Mouse (Mus musculus) megakaryocyte, embryonic 14.5 days (primary cell): ENCODE data around the gene Lrrc45. TPM values are rescaled to one million over a fixed set of nuclear protein-coding genes. Genes with fewer than 3 reads are reported as not detected.
"Not testable (repeated sequence)": the region's sequence is repeated elsewhere in the genome, so short reads cannot be mapped to it uniquely, and the experiment has no call there.

Source experiments
- H3K27me3 ChIP-seq: replicated peaks from 2 replicates; pipeline ENCODE3; 2012; ENCODE audit warnings: inconsistent platforms
- H3K36me3 ChIP-seq: replicated peaks from 2 replicates; pipeline ENCODE3; 2012; ENCODE audit warnings: low read length, inconsistent platforms, mixed read lengths
- H3K4me1 ChIP-seq: 2 replicates; pipeline ENCODE4 v1.6.1; 2012; ENCODE audit warnings: inconsistent platforms
- H3K4me3 ChIP-seq: replicated peaks from 2 replicates; pipeline ENCODE3; 2012; ENCODE audit warnings: moderate library complexity, mild to moderate bottlenecking, inconsistent platforms
- H3K9me3 ChIP-seq: 2 replicates; pipeline ENCODE4 v1.6.1; 2012; ENCODE audit warnings: inconsistent platforms
- FLI1 ChIP-seq: IDR thresholded peaks from 2 replicates; pipeline ENCODE4 v1.6.1; 2012; ENCODE audit warnings: low read length, inconsistent platforms, mixed read lengths
- GATA1 ChIP-seq: IDR thresholded peaks from 3 replicates; pipeline ENCODE4 v1.6.1; 2012; ENCODE audit warnings: mixed read lengths, low read length, inconsistent platforms, borderline replicate concordance
- polyA plus RNA-seq: library from polyadenylated mRNA; stranded (reverse); fragments of >175 nt; gene quantifications from 2 replicates; pipeline ENCODE4 v1.2.3, GENCODE M21; 2012; ENCODE audit warnings: low replicate concordance; ENCODE audit not compliant: insufficient read depth

Lrrc45 gene
- 10.0 and 23.5 TPM in 2 replicates for polyA plus RNA-seq

DNA sequence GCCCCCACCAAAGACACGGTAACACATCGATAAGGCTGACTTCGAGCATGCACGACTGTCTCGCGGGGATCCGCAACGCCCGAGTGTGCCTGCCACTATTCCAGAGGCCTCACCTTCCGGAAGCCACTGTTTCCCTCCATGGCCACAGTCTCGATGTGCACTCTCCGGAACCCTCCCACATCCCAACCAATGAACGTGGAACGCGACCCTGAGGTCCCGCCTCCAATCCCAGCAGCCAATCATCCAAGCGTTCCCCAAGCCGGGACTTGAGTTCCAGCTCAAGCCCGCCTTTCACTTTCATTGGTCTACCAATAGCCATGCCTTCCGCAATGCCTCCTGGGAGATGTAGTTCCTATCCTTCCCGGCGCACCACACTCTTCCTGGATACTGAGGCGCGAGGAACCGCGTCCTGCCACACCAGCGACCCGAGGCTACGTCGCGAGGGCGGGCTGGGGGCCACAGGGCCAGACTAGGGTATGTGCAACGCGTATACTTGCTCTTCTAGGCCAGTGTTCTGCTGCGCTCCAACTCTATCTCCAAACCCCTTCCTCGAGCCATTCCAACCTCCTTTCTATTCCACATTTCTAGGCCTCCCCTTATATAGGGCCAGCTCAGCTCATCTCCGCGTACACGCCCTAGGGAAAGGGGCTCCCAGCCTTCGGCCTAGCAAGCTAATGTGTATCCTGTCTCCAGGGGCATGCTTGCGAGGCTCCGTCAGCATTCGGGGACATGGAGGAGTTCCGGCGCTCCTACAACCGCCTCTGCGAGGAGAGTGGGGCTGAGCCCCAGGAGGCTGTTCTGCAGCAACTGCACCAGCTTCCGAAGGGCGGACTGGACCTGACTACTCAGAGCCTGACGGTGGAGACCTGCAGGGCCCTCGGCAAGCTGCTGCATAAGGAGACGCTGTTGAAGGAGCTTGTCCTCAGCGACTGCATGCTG lies at the start of gene Lrrc45, which contains the start of gene Cenpx:
Gene Lrrc45 (plus strand): TSS at position 346 of the 939 bp plus-strand sequence.
Gene Cenpx (minus strand): TSS at position 159 of the 939 bp plus-strand sequence.
- peaks cover 73% of the 10 kb centered on the region for H3K36me3 ChIP-seq
- H3K4me3 ChIP-seq, result peak within 1 kb of the TSS; percentile 96
- H3K9me3 ChIP-seq, result no peaks in the 10 kb centered on the region
- no peaks in the 10 kb centered on the region for H3K27me3 ChIP-seq
- TF ChIP-seq FLI1 (no peak; the same call in 1 of the 2 replicates), GATA1 (no peak)
- peaks cover 53% of the 10 kb centered on the region for H3K4me1 ChIP-seq

DNA sequence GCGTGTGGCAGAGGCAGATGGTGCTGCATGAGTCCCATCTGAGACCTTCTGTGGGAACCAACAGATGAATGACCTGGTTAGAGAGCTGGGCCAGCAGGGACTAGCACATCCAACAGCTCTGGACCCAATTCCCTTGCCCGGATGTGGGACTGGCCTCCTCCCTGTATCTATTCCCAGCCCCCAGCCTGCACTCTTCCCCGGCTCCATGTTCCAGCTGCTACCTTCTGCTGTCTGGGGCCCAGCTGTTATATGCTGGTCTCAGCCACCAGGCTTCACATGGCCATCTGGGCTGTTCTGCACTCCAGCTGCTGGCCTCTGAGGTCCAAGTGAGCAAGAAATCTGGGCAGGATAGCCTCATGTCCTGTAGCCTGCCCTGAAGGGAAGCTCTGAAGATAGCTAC lies 48.3 kb upstream of the Lrrc45 start:
- no peak overlapping the region for H3K4me3 ChIP-seq
- TF ChIP-seq GATA1, result no peak
- TF ChIP-seq FLI1, result no peak
- peaks cover 30% of the 10 kb centered on the region for H3K4me1 ChIP-seq
- no peaks in the 10 kb centered on the region for H3K9me3 ChIP-seq
- H3K27me3 ChIP-seq, result peaks cover 72% of the 10 kb centered on the region
- no peaks in the 10 kb centered on the region for H3K36me3 ChIP-seq

- TF ChIP-seq GATA1, result no peak
- no peak for TF ChIP-seq FLI1
- Histone ChIP-seq H3K4me3 (no peak overlapping the region), H3K9me3 (no peaks in the 10 kb centered on the region), H3K27me3 (peaks cover 59% of the 10 kb centered on the region), H3K36me3 (no peaks in the 10 kb centered on the region), H3K4me1 (peaks cover 19% of the 10 kb centered on the region)
Measured at GRCm38 (mm10) chr11:120666617-120667016, 47.1 kb upstream of the Lrrc45 start.

DNA sequence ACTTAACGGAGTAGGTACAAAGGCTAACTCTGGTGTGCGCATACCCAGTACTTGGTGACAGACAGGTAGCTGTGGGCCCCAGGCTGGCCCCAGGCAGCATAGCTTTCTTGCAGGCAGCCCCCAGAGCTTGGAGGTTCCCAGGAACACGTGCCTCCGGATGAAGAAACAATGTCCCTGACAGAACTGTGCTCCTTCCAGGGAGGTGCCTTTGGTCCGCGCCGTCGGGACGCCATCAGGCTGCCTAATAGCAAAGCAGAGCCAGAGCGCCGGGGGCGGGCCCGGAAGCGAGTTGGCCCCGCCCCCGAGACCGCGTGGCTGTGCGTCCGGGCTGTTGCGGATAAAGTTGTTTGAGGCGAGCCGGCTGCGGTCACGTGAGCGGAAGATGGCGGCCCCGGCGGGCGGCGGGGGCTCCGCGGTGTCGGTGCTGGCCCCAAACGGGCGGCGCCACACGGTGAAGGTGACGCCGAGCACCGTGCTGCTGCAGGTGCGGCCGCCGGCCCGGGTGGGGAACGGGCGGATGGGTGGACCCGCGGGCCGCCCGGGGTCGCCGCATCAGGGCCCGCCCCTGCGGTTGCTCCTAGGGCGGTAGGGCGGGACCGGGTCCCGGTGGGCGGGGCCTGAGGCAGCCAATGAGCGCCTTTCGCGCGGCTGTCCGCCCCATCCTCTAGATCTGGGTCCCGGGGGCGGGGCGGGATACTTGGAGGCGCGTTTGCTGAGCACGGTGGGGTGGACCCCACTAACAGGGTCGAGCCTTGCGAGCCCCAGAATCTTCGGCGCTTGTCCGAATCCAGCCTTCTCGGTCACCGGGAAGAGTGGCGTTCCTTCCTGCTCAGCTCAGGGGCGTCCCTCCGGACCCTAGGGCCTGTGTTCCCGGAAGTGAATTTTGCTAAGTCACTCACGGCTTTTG lies 40.8 kb upstream of the Lrrc45 start, which contains the start of gene Aspscr1:
Gene Aspscr1 (plus strand): TSS at position 287 of the 907 bp plus-strand sequence.
- H3K4me3 ChIP-seq, result peak within 1 kb of the TSS; percentile 96
- H3K4me1 ChIP-seq, result peaks cover 54% of the 10 kb centered on the region
- H3K27me3 ChIP-seq, result peaks cover 4% of the 10 kb centered on the region
- H3K9me3 ChIP-seq, result no peaks in the 10 kb centered on the region
- TF ChIP-seq GATA1, result no peak
- no peak for TF ChIP-seq FLI1
- peaks cover 32% of the 10 kb centered on the region for H3K36me3 ChIP-seq

DNA sequence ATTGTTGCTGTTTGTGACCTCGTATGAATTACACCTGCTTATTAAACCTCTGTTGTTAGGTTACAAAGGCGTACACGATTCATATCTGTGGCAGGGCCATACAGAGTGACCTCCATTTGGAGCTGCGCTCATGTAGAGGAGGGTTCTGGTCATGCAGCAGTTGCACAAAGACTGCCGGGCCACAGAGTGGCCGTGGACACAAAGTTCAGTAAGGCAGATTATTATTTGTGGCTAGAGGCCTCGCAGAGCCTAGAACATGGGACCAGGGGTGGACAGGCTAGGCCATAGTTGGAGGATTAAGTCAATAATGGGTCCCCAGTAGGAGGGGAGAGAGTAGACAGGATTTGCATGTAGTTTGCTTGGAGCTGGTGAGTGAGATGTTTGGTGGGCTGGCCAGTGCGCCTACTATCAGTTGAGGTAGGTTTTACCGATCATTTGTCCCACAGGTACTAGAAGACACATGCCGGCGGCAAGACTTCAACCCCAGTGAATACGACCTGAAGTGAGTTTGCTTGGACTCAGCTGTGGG lies 40.1 kb upstream of the Lrrc45 start:
- H3K4me1 ChIP-seq, result peaks cover 56% of the 10 kb centered on the region
- TF ChIP-seq FLI1 (no peak), GATA1 (no peak)
- peaks cover 39% of the 10 kb centered on the region for H3K36me3 ChIP-seq
- H3K4me3 ChIP-seq, result peak overlapping the region; percentile 96
- peaks cover 4% of the 10 kb centered on the region for H3K27me3 ChIP-seq
- no peaks in the 10 kb centered on the region for H3K9me3 ChIP-seq

GRCm38 (mm10) chr11:120675875-120676274 lies 37.9 kb upstream of the Lrrc45 start:
- H3K27me3 ChIP-seq, H3K9me3 ChIP-seq: not testable (repeated sequence)
- peaks cover 61% of the 10 kb centered on the region for H3K36me3 ChIP-seq
- peak overlapping the region; percentile 46 for H3K4me3 ChIP-seq
- peaks cover 64% of the 10 kb centered on the region for H3K4me1 ChIP-seq

GRCm38 (mm10) chr11:120676951-120677350 lies 36.8 kb upstream of the Lrrc45 start:
- Histone ChIP-seq H3K4me3 (no peak overlapping the region), H3K27me3 (no peaks in the 10 kb centered on the region), H3K4me1 (peaks cover 61% of the 10 kb centered on the region), H3K9me3 (no peaks in the 10 kb centered on the region), H3K36me3 (peaks cover 68% of the 10 kb centered on the region)
- no peak for TF ChIP-seq GATA1
- no peak for TF ChIP-seq FLI1

DNA sequence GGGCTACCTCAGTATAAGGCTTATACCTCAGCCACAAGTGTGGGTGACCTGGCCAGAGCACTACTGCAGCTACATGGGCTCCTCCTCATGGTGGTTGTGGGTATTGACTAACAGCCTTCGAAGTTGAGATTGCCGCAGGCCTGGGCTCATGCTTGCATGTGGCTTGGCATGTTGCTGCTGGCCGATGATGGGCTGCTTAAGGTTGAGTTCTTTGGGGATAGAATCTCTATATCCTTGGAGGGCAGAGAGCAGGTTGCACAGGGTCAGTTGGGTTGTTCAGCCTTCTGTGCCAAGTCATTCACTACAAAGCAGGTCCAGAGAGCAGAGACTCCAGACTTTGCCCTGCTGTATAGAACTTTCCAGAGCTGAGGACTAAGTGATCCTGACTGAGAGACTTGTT lies 33.8 kb upstream of the Lrrc45 start:
- no peaks in the 10 kb centered on the region for H3K27me3 ChIP-seq
- peaks cover 65% of the 10 kb centered on the region for H3K4me1 ChIP-seq
- H3K9me3 ChIP-seq, result no peaks in the 10 kb centered on the region
- no peak overlapping the region for H3K4me3 ChIP-seq
- TF ChIP-seq FLI1 (no peak), GATA1 (no peak)
- peaks cover 90% of the 10 kb centered on the region for H3K36me3 ChIP-seq

- no peak for TF ChIP-seq GATA1
- H3K4me3 ChIP-seq, result no peak overlapping the region
- H3K4me1 ChIP-seq, result peaks cover 40% of the 10 kb centered on the region
- peaks cover 93% of the 10 kb centered on the region for H3K36me3 ChIP-seq
- H3K27me3 ChIP-seq, result no peaks in the 10 kb centered on the region
- H3K9me3 ChIP-seq, result no peaks in the 10 kb centered on the region
Measured at GRCm38 (mm10) chr11:120682683-120683082, 31.0 kb upstream of the Lrrc45 start.
